Mouse (Mus musculus) cortical plate, adult 2 months (tissue): Measurements from ENCODE around the gene Inhbc.
"Not testable (repeated sequence)": the region's sequence is repeated elsewhere in the genome, so short reads cannot be mapped to it uniquely, and the experiment has no call there.

Source experiments
- CTCF ChIP-seq: fragments of 200-500 bp; IDR thresholded peaks from 2 replicates; pipeline ENCODE4 v1.5.1; 2011; ENCODE audit warnings: mild to moderate bottlenecking, control low read depth, low read length; ENCODE audit not compliant: insufficient read depth; ENCODE audit errors: extremely low read depth
- POLR2A ChIP-seq: fragments of 200-500 bp; IDR thresholded peaks from 2 replicates; pipeline ENCODE4 v1.6.1; 2011; ENCODE audit warnings: mild to moderate bottlenecking, low read length, control low read depth; ENCODE audit not compliant: insufficient read depth; ENCODE audit errors: extremely low read depth

- TF ChIP-seq CTCF, POLR2A: not testable (repeated sequence)
Measured at GRCm38 (mm10) chr10:127309167-127309566, 61.1 kb downstream of the Inhbc start.
